Mouse (Mus musculus) CH12.LX (cell line): ENCODE results near the gene Sp7. TPM values are rescaled to one million over a fixed set of nuclear protein-coding genes. Genes with fewer than 3 reads are reported as not detected.

ENCODE experiments used
- DNase-seq: peaks from one replicate; pipeline ENCODE4 v3.0.0-alpha.2; 2013; ENCODE audit errors: extremely low read depth
- H3K27ac ChIP-seq: 2 replicates; pipeline ENCODE4 v1.5.1; 2012; ENCODE audit warnings: low read depth, mild to moderate bottlenecking, control low read depth, moderate library complexity; ENCODE audit not compliant: insufficient read depth
- H3K27me3 ChIP-seq: replicated peaks from 2 replicates; pipeline ENCODE3; 2012; ENCODE audit warnings: inconsistent platforms
- H3K36me3 ChIP-seq, 2 experiments: replicated peaks in 1 of 2; 2 replicates each; pipeline versions ENCODE3 to v1.6.1; 2012; ENCODE audit warnings: inconsistent platforms in 1 of 2, low read length in 1 of 2, mild to moderate bottlenecking in 1 of 2, mixed read lengths in 1 of 2, moderate library complexity in 1 of 2; ENCODE audit not compliant: control insufficient read depth in 1 of 2, insufficient read depth in 1 of 2
- H3K4me1 ChIP-seq, 2 experiments: 2 replicates each; pipeline ENCODE4 v1.6.1; 2012; ENCODE audit warnings: inconsistent platforms in 1 of 2, moderate library complexity in 1 of 2; ENCODE audit not compliant: insufficient read depth in 2 of 2, control insufficient read depth in 1 of 2
- H3K4me2 ChIP-seq: 2 replicates; pipeline ENCODE4 v1.6.1; 2012; ENCODE audit warnings: low read depth, mild to moderate bottlenecking, control low read depth; ENCODE audit not compliant: poor library complexity, insufficient read depth, severe bottlenecking
- H3K4me3 ChIP-seq, 3 experiments: fragments of 150-350 bp in 1 of 3; sonication (generic) in 1 of 3; replicated peaks in 1 of 3; 2 replicates each; pipeline versions ENCODE3 to v1.5.1; 2011 to 2012; ENCODE audit warnings: low read depth in 2 of 3, low read length in 2 of 3, mild to moderate bottlenecking in 2 of 3, moderate library complexity in 2 of 3, control low read depth in 1 of 3, improper control_type of control experiment in 1 of 3, inconsistent platforms in 1 of 3, mixed read lengths in 1 of 3; ENCODE audit not compliant: poor library complexity in 1 of 3
- H3K79me2 ChIP-seq: replicated peaks from 2 replicates; pipeline ENCODE4 v1.6.1; 2012; ENCODE audit warnings: mild to moderate bottlenecking, moderate library complexity; ENCODE audit not compliant: control insufficient read depth, poor library complexity, insufficient read depth, severe bottlenecking; ENCODE audit errors: extremely low read depth
- H3K9ac ChIP-seq: 2 replicates; pipeline ENCODE4 v1.6.1; 2012; ENCODE audit warnings: low read depth, mild to moderate bottlenecking, control low read depth, moderate library complexity; ENCODE audit not compliant: insufficient read depth
- H3K9me3 ChIP-seq: replicated peaks from 2 replicates; pipeline ENCODE3; 2012; ENCODE audit warnings: low read length, inconsistent platforms, mixed read lengths
- CTCF ChIP-seq, 2 experiments: IDR thresholded peaks in 1 of 2; conservative IDR thresholded peaks in 1 of 2; 2 replicates each; pipeline ENCODE4 v1.5.1; 2011 to 2012; ENCODE audit warnings: low read depth in 2 of 2, low read length in 2 of 2, improper control_type of control experiment in 1 of 2, inconsistent platforms in 1 of 2, mild to moderate bottlenecking in 1 of 2, moderate library complexity in 1 of 2
- HCFC1 ChIP-seq: IDR thresholded peaks from 2 replicates; pipeline ENCODE4 v1.6.1; 2012; ENCODE audit warnings: low read depth, mild to moderate bottlenecking, inconsistent platforms, low read length, improper control_type of control experiment
- JUN ChIP-seq: IDR thresholded peaks from 2 replicates; pipeline ENCODE4 v1.6.1; 2011; ENCODE audit warnings: low read depth, mild to moderate bottlenecking, low read length, improper control_type of control experiment, moderate library complexity; ENCODE audit not compliant: insufficient read depth
- MAFK ChIP-seq: IDR thresholded peaks from 2 replicates; pipeline ENCODE4 v1.6.1; 2011; ENCODE audit warnings: low read length, improper control_type of control experiment; ENCODE audit not compliant: insufficient replicate concordance
- MAZ ChIP-seq: IDR thresholded peaks from 2 replicates; pipeline ENCODE4 v1.6.1; 2012; ENCODE audit warnings: low read depth, mild to moderate bottlenecking, inconsistent platforms, low read length, improper control_type of control experiment, moderate library complexity
- PAX5 ChIP-seq: IDR thresholded peaks from 2 replicates; pipeline ENCODE4 v1.6.1; 2012; ENCODE audit warnings: low read length, inconsistent platforms, mixed read lengths
- RAD21 ChIP-seq: IDR thresholded peaks from 2 replicates; pipeline ENCODE4 v1.6.1; 2011; ENCODE audit warnings: low read depth, mild to moderate bottlenecking, low read length, improper control_type of control experiment, moderate library complexity
- RCOR1 ChIP-seq: conservative IDR thresholded peaks from 2 replicates; pipeline ENCODE4 v1.6.1; 2012; ENCODE audit warnings: low read depth, mild to moderate bottlenecking, inconsistent platforms, low read length, improper control_type of control experiment
- ZKSCAN1 ChIP-seq: IDR thresholded peaks from 2 replicates; pipeline ENCODE4 v1.6.1; 2012; ENCODE audit warnings: low read depth, inconsistent platforms, low read length, improper control_type of control experiment, borderline replicate concordance
- ZNF384 ChIP-seq: IDR thresholded peaks from 2 replicates; pipeline ENCODE4 v1.6.1; 2012; ENCODE audit warnings: low read depth, low read length, improper control_type of control experiment, inconsistent platforms
- dilution Hi-C: fragments of 300-500 bp; cut with MboI; formaldehyde crosslinking; loops from 2 replicates; pipeline ENCODE4 v1.14.3; 2020; ENCODE audit warnings: low sequenced_read_pairs; ENCODE audit not compliant: extremely low pct_unique_long_range_greater_than_20kb, extremely low pct_ligation_motif_present
- in situ Hi-C: fragments of 300-500 bp; cut with MboI; formaldehyde crosslinking; loops from 3 replicates; pipeline ENCODE4 v1.14.3; 2019; ENCODE audit warnings: low sequenced_read_pairs, low pct_ligation_motif_present, low pct_unique_long_range_greater_than_20kb, mixed read lengths
- polyA plus RNA-seq: library from polyadenylated mRNA; unstranded; fragments of >175 nt; gene quantifications from 2 replicates; pipeline ENCODE4 v1.2.1, GENCODE M21; 2012; ENCODE audit warnings: low read depth; ENCODE audit not compliant: insufficient read length
- total RNA-seq, 2 experiments: library from RNA; depleted of rRNA; stranded (reverse); fragments of 300-350 nt in 1 of 2; fragments of >200 nt in 1 of 2; gene quantifications; 2 replicates each; pipeline ENCODE4 v1.2.3; 2012 to 2014

Gene Sp7
- 0.04 TPM in 1 of 2 replicates, not detected in the other for total RNA-seq (2012; rRNA removed)
- not detected in 2 replicates for total RNA-seq (2014; rRNA removed)
- not detected in 2 replicates for polyA plus RNA-seq

DNA sequence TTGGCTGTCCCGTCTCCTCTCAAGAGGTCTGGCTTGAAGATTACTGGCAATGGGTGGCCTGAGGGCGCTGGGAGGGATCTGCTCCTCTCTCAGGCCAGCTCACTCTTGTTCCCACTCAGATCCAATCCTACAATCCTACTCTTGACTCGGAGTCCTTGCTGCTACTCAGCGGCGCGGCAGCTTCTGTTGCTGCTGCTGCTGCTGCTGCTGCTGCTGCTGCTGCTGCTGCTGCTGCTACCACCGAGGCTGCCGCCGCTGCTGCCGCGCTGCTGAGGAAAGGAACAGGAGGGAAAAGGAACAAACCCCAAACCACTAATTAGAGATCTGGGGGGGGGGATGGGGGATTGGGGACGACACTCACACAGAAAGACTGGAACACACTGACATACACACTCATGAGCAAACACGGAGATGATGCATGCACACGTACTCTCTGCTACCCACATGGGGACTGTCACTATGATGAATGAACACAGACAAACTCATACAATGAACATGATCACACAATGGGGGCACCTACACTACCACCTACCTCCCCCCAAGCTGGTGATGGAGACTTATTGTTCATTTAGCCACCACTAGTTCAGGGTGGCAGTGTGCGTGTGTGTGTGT lies at the start of gene Sp7:
Gene Sp7 (minus strand): TSS at position 450 of the 612 bp plus-strand sequence.
- Histone ChIP-seq H3K9ac (no peak within 1 kb of the TSS), H3K4me1 (peaks cover 6 to 11% of the 10 kb centered on the region in 2 experiments), H3K9me3 (no peaks in the 10 kb centered on the region), H3K4me3 (no peak within 1 kb of the TSS), H3K27me3 (peaks cover 72% of the 10 kb centered on the region), H3K27ac (no peak within 1 kb of the TSS), H3K36me3 (no peaks in the 10 kb centered on the region), H3K4me2 (no peak within 1 kb of the TSS), H3K79me2 (no peaks in the 10 kb centered on the region)
- dilution Hi-C loops, result no loop called here
- DNase-seq, result no peak
- in situ Hi-C loops, result no loop called here
- no peak for TF ChIP-seq MAFK
- TF ChIP-seq PAX5, result no peak
- no peak for TF ChIP-seq RCOR1

DNA sequence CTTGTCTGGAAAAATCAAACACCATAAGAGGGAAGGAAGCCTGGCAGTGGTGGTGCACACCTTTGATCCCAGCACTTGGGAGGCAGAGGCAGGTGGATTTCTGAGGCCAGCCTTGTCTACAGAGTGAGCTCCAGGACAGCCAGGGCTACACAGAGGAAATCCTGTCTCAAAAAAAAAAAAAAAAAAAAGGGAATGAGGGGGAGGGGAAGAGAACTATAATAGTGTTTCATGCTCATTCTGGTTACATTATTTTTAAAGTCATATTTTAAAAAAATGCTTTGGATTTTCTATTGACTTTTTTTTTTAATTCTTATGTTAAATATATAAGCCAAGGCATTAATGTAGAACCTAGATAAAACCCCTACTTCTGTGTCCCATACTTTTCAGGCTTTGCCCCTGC lies 46.7 kb upstream of the Sp7 start:
- Histone ChIP-seq H3K4me2 (peak overlapping the region; percentile 21; the same call in 1 of the 2 replicates), H3K9ac (no peak overlapping the region), H3K9me3 (no peaks in the 10 kb centered on the region), H3K4me3 (no peak overlapping the region), H3K36me3 (peaks cover 15 to 58% of the 10 kb centered on the region in 2 experiments), H3K79me2 (peaks cover 96% of the 10 kb centered on the region), H3K27me3 (no peaks in the 10 kb centered on the region), H3K27ac (no peak overlapping the region), H3K4me1 (peaks cover 8 to 54% of the 10 kb centered on the region in 2 experiments)
- dilution Hi-C loops (no loop called here), in situ Hi-C loops (no loop called here)
- no peak for DNase-seq
- TF ChIP-seq ZNF384 (peak; percentile 69), CTCF (conservative IDR thresholded peaks at IDR 0.05 in 1 of 2, IDR thresholded peaks at IDR 0.05 in 1 of 2; ENCODE audit: low read depth in 2 of 2, low read length in 2 of 2) (no peak)

DNA sequence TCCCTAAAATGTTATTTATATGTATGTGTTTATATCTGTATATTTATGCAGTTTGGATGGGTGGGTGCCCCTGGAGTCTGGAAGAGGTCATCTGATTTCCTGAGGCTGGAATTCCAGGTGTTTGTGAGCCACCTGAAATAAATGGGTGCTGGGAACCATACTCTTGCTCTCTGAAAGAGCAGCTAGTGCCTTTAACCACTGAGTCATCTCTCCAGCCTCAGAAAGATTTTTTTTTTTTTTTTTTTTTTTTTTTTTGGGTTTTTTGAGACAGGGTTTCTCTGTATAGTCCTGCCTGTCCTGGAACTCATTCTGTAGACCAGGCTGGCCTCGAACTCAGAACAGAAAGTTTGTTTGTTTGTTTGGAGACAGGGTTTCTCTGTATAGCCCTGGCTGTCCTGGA lies 44.1 kb upstream of the Sp7 start:
- DNase-seq, result no peak
- Histone ChIP-seq H3K79me2 (peaks cover 87% of the 10 kb centered on the region), H3K4me1 (peaks cover 17 to 64% of the 10 kb centered on the region in 2 experiments), H3K27me3 (no peaks in the 10 kb centered on the region), H3K27ac (no peak overlapping the region), H3K4me3 (no peak overlapping the region), H3K4me2 (peak overlapping the region; percentile 90), H3K36me3 (peaks cover 23 to 56% of the 10 kb centered on the region in 2 experiments), H3K9ac (peak overlapping the region; percentile 50; the same call in 1 of the 2 replicates), H3K9me3 (no peaks in the 10 kb centered on the region)
- in situ Hi-C loops (no loop called here), dilution Hi-C loops (no loop called here)
- TF ChIP-seq HCFC1 (no peak), CTCF (conservative IDR thresholded peaks at IDR 0.05 in 1 of 2, IDR thresholded peaks at IDR 0.05 in 1 of 2; ENCODE audit: low read depth in 2 of 2, low read length in 2 of 2) (no peak), JUN (no peak), RAD21 (no peak), ZKSCAN1 (no peak), MAZ (no peak), ZNF384 (peak; percentile 90)
